Mouse (Mus musculus): ENCODE data around the gene Slc44a4. TPM values are rescaled to one million over a fixed set of nuclear protein-coding genes. Genes with fewer than 3 reads are reported as not detected.
"Not testable (repeated sequence)": the region's sequence is repeated elsewhere in the genome, so short reads cannot be mapped to it uniquely, and the experiment has no call there.

Gene Slc44a4
- total RNA-seq, 2 experiments from 2014 or later: 0.43 TPM; not detected in 1

- DNase-seq (ENCODE audit: low spot score in 2 of 2): no peak
Observed at GRCm38 (mm10) chr17:34898706-34899052, 15.6 kb upstream of the Slc44a4 start.

GRCm38 (mm10) chr17:34899053-34899889 lies 15.0 kb upstream of the Slc44a4 start:
- peak in 1 of 2 experiments; percentile 17 for DNase-seq (ENCODE audit: low spot score in 2 of 2)

- no peak for DNase-seq (ENCODE audit: low spot score in 2 of 2)
Observed at GRCm38 (mm10) chr17:34899890-34900243, 14.4 kb upstream of the Slc44a4 start.

GRCm38 (mm10) chr17:34900826-34901225 lies 13.4 kb upstream of the Slc44a4 start:
- DNase-seq (ENCODE audit: low spot score in 2 of 2): not testable (repeated sequence)

- DNase-seq (ENCODE audit: low spot score in 2 of 2): not testable (repeated sequence)
Observed at GRCm38 (mm10) chr17:34901948-34902347, 12.3 kb upstream of the Slc44a4 start.

- DNase-seq (ENCODE audit: low spot score in 2 of 2): no peak
Observed at GRCm38 (mm10) chr17:34902895-34903294, 11.4 kb upstream of the Slc44a4 start.

- DNase-seq (ENCODE audit: low spot score in 2 of 2): no peak
Observed at GRCm38 (mm10) chr17:34910982-34911381, 3.3 kb upstream of the Slc44a4 start.

GRCm38 (mm10) chr17:34911945-34912351 lies 2.3 kb upstream of the Slc44a4 start:
- DNase-seq (ENCODE audit: low spot score in 2 of 2): peak in 1 of 2 experiments; percentile 52

GRCm38 (mm10) chr17:34915410-34915831 lies 1.2 kb downstream of the Slc44a4 start:
- DNase-seq (ENCODE audit: low spot score in 2 of 2): no peak

- no peak for DNase-seq (ENCODE audit: low spot score in 2 of 2)
Observed at GRCm38 (mm10) chr17:34916316-34916715, 2.0 kb downstream of the Slc44a4 start.

GRCm38 (mm10) chr17:34917188-34917587 lies 2.9 kb downstream of the Slc44a4 start:
- DNase-seq (ENCODE audit: low spot score in 2 of 2): no peak

GRCm38 (mm10) chr17:34922939-34923338 lies 8.7 kb downstream of the Slc44a4 start:
- no peak for DNase-seq (ENCODE audit: low spot score in 2 of 2)

GRCm38 (mm10) chr17:34924258-34924657 lies 10.0 kb downstream of the Slc44a4 start:
- no peak for DNase-seq (ENCODE audit: low spot score in 2 of 2)

GRCm38 (mm10) chr17:34927306-34928019 lies 13.2 kb downstream of the Slc44a4 start:
- peak in 1 of 2 experiments; percentile 39 for DNase-seq (ENCODE audit: low spot score in 2 of 2)

- no peak for DNase-seq (ENCODE audit: low spot score in 2 of 2)
Observed at GRCm38 (mm10) chr17:34928841-34929240, 14.6 kb downstream of the Slc44a4 start.

- DNase-seq (ENCODE audit: low spot score in 2 of 2): peak; percentile 97 to 99
Observed at GRCm38 (mm10) chr17:34931061-34931734, 16.9 kb downstream of the Slc44a4 start, which contains the start of gene Neu1. Neu1 (plus strand) TSS chr17:34931253.

- peak in 1 of 2 experiments; percentile 30 for DNase-seq (ENCODE audit: low spot score in 2 of 2)
Observed at GRCm38 (mm10) chr17:34931735-34932098, 17.5 kb downstream of the Slc44a4 start.

- DNase-seq (ENCODE audit: low spot score in 2 of 2): no peak
Observed at GRCm38 (mm10) chr17:34932287-34932686, 18.0 kb downstream of the Slc44a4 start.

GRCm38 (mm10) chr17:34934031-34934430 lies 19.8 kb downstream of the Slc44a4 start:
- peak in 1 of 2 experiments; percentile 31 for DNase-seq (ENCODE audit: low spot score in 2 of 2)

GRCm38 (mm10) chr17:34934830-34935229 lies 20.6 kb downstream of the Slc44a4 start:
- DNase-seq (ENCODE audit: low spot score in 2 of 2): no peak

- no peak for DNase-seq (ENCODE audit: low spot score in 2 of 2)
Observed at GRCm38 (mm10) chr17:34937960-34938505, 23.8 kb downstream of the Slc44a4 start.

All from layer of hippocampus, adult 18-20 months (tissue).